Mouse (Mus musculus) stomach, embryonic 15.5 days (tissue): ENCODE data around the gene Il17c. TPM values are rescaled to one million over a fixed set of nuclear protein-coding genes. Genes with fewer than 3 reads are reported as not detected.
A peak's percentile ranks its signal among the peaks of the same experiment; 100 is the strongest.

ENCODE experiments used
- ATAC-seq: fragments of 200-750 bp; cut with Nextera tagmentation; 2 replicates; pipeline ENCODE4 v1.8.0; 2017; ENCODE audit warnings: low read depth, moderate number of reproducible peaks, moderate TSS enrichment; ENCODE audit not compliant: insufficient read depth, low FRiP score
- H3K27ac ChIP-seq: fragments of 300-500 bp; sonication (generic); 2 replicates; pipeline ENCODE4 v1.5.1; 2015; ENCODE audit warnings: mild to moderate bottlenecking, inconsistent platforms
- H3K27me3 ChIP-seq: fragments of 300-500 bp; sonication (generic); replicated peaks from 2 replicates; pipeline ENCODE4 v1.6.1; 2015; ENCODE audit warnings: inconsistent platforms
- H3K36me3 ChIP-seq: fragments of 300-500 bp; sonication (generic); 2 replicates; pipeline ENCODE4 v1.6.1; 2015; ENCODE audit warnings: inconsistent platforms
- H3K4me1 ChIP-seq: fragments of 300-500 bp; sonication (generic); 2 replicates; pipeline ENCODE4 v1.6.1; 2015; ENCODE audit warnings: inconsistent platforms
- H3K4me2 ChIP-seq: fragments of 300-500 bp; sonication (generic); 2 replicates; pipeline ENCODE4 v1.6.1; 2015; ENCODE audit warnings: mild to moderate bottlenecking, inconsistent platforms
- H3K4me3 ChIP-seq: fragments of 300-500 bp; sonication (generic); replicated peaks from 2 replicates; pipeline ENCODE4 v1.5.1; 2015; ENCODE audit warnings: inconsistent platforms
- H3K9ac ChIP-seq: fragments of 300-500 bp; sonication (generic); 2 replicates; pipeline ENCODE4 v1.6.1; 2015; ENCODE audit warnings: inconsistent platforms
- H3K9me3 ChIP-seq: fragments of 300-500 bp; sonication (generic); 2 replicates; pipeline ENCODE4 v1.6.1; 2016; ENCODE audit warnings: inconsistent platforms
- WGBS: fragments of 180-500 bp; shearing (Covaris S2); methylation state at CpG from one replicate; pipeline ENCODE4 v1.1.7; 2015; 5-methylcytosine and 5-hydroxymethylcytosine counted together
- polyA plus RNA-seq: library from polyadenylated mRNA; unstranded; fragments of >200 nt; fragmentation: Nextera tagmentation; extraction: Ambion mirVana; gene quantifications from 2 replicates; pipeline ENCODE4 v1.2.1, GENCODE M21; 2015

Il17c gene
- polyA plus RNA-seq: not detected in 2 replicates

- peak; percentile 47 for ATAC-seq
- H3K27me3 ChIP-seq: no peaks in the 10 kb centered on the region
- H3K9ac ChIP-seq: no peak within 1 kb of the TSS
- H3K36me3 ChIP-seq: 0 out of 2 replicates have a peak, but pooled peaks cover 3% of the 10 kb centered on the region
- 0 out of 2 replicates have a peak, but pooled peaks cover 4% of the 10 kb centered on the region for H3K4me1 ChIP-seq
- H3K9me3 ChIP-seq: no peaks in the 10 kb centered on the region
- no peak within 1 kb of the TSS for H3K4me3 ChIP-seq
- H3K27ac ChIP-seq: peak within 1 kb of the TSS; percentile 46; the same call in 1 of the 2 replicates
- 69% methylated on average over 14 of the region's 14 CpGs for WGBS
- no peak within 1 kb of the TSS for H3K4me2 ChIP-seq
These were observed at the start of gene Il17c for GRCm38 (mm10) chr8:122421376-122422070. TSS of gene Il17c (plus strand) at chr8:122422020.

DNA sequence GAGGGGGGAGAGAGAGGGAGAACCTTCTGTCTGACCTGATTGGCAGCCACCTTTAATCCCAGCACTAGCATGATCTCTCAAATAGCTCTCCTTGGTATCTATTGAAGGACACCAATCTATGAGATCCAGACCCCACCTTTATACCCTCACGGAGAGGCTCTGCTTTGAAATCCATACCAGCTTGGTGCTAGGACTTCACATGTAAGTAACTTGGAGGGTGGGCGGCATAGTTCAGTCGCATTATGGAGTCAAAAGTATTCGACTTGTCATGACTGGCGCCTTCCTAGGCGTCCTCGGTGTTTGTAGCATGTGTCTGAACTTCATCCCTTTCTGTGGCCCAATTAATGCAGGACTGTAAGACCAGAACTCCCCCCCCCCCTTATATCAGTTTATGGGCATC is 46.5 kb upstream of the Il17c start:
- no peaks in the 10 kb centered on the region for H3K27me3 ChIP-seq
- WGBS: 89% methylated on average over 7 of the region's 7 CpGs
- no peak overlapping the region for H3K9ac ChIP-seq
- no peak overlapping the region for H3K27ac ChIP-seq
- H3K4me3 ChIP-seq: no peak overlapping the region
- H3K4me1 ChIP-seq: peaks cover 5% of the 10 kb centered on the region; the same call in 1 of the 2 replicates
- H3K4me2 ChIP-seq: 0 out of 2 replicates have a peak overlapping the region, but pooled peaks have one; percentile 65
- no peaks in the 10 kb centered on the region for H3K36me3 ChIP-seq
- no peak for ATAC-seq
- H3K9me3 ChIP-seq: no peaks in the 10 kb centered on the region

GRCm38 (mm10) chr8:122375751-122376364 is 46.0 kb upstream of the Il17c start:
- ATAC-seq: no peak
- H3K4me2 ChIP-seq: peak overlapping the region; percentile 65

DNA sequence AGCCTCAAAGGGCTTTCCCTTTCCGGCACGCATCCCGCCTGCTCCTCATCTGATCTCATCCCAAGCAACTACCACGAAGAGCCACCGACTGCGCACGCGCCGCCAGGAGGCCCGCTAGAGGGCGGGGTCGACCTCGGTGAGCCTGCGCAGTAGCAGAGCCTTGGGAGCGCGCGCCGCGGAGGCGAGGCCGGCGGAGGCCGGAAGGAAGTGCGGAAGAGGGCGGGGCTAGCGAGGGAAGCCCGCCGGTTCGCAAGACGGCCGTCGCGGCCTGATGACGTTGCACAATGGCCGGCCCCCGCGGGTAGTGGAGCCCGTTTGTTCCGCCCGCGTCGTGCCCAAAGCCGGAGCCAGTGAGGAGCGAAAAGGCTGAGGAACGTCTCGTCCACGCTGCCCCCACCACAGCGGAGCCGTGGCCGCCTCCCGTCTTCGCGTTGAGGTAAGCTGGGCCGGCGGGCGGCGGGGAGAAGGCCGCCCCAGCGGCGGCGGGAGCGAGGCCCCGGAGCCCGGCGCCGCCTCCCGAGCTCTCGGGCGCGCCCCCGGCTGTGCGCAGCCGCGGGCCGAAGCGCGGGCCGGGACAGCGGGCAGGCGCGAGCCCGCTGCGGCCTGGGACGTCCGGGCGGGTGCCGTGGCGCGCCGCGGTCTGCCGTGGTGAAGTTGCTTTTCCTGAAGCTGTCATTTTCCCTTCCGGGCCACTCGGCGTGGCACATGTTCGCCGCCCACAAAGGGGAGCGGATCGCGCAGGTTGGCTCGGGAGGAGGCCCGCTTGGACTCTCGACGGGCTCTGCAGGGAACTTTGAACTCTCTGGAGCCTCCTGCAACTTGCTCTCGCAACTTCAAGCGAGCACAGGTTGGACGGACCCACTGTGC is 45.2 kb upstream of the Il17c start, which contains the start of gene Zc3h18:
TSS of gene Zc3h18 (plus strand) at position 245 of the 867 bp plus-strand sequence.
- WGBS: under 1% methylated on average over 106 of the region's 107 CpGs
- peak; percentile 97 for ATAC-seq
- H3K9me3 ChIP-seq: no peaks in the 10 kb centered on the region
- peaks cover 5% of the 10 kb centered on the region; the same call in 1 of the 2 replicates for H3K4me1 ChIP-seq
- peak within 1 kb of the TSS; percentile 84 for H3K4me3 ChIP-seq
- H3K4me2 ChIP-seq: peak within 1 kb of the TSS; percentile 81
- peak within 1 kb of the TSS; percentile 92 for H3K9ac ChIP-seq
- H3K27ac ChIP-seq: peak within 1 kb of the TSS; percentile 94
- no peaks in the 10 kb centered on the region for H3K36me3 ChIP-seq
- no peaks in the 10 kb centered on the region for H3K27me3 ChIP-seq

More at GRCm38 (mm10) chr8:122375751-122376364, 46.0 kb upstream of the Il17c start:
- Histone ChIP-seq H3K27ac (no peak overlapping the region), H3K9ac (no peak overlapping the region), H3K36me3 (no peaks in the 10 kb centered on the region), H3K4me3 (peak overlapping the region; percentile 84), H3K4me1 (peaks cover 5% of the 10 kb centered on the region; the same call in 1 of the 2 replicates), H3K9me3 (no peaks in the 10 kb centered on the region), H3K27me3 (no peaks in the 10 kb centered on the region)
- 23% methylated on average over 13 of the region's 13 CpGs for WGBS

DNA sequence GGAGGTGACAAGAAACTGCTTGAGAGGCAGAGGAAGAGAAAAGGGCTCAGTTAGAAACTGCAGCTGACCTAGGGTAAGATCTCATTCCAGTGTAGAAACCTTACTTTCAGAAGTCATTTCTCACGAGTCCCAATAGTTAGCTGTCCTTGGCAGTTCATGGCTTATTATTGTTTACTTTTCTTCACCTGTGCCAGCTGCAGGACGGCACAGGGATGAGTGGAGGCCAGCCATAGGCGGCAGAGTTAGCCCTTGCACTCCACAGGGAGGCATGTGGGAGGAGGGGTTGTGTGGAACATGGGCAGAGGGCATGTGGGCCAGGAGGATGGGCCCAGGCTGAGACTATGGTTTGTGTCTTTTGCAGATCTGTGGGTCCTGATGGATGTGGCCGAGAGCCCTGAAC is 38.8 kb upstream of the Il17c start:
- peaks cover 39% of the 10 kb centered on the region for H3K36me3 ChIP-seq
- WGBS: 66% methylated on average over 4 of the region's 4 CpGs
- no peak overlapping the region for H3K4me3 ChIP-seq
- no peak overlapping the region for H3K9ac ChIP-seq
- no peak overlapping the region for H3K27ac ChIP-seq
- no peaks in the 10 kb centered on the region for H3K4me1 ChIP-seq
- H3K9me3 ChIP-seq: no peaks in the 10 kb centered on the region
- H3K4me2 ChIP-seq: no peak overlapping the region
- no peaks in the 10 kb centered on the region for H3K27me3 ChIP-seq
- ATAC-seq: no peak

- Histone ChIP-seq H3K9me3 (no peaks in the 10 kb centered on the region), H3K27me3 (no peaks in the 10 kb centered on the region), H3K4me1 (no peaks in the 10 kb centered on the region), H3K4me2 (no peak overlapping the region), H3K4me3 (no peak overlapping the region), H3K9ac (no peak overlapping the region), H3K27ac (no peak overlapping the region), H3K36me3 (peaks cover 66% of the 10 kb centered on the region)
- ATAC-seq: no peak
- WGBS: 82% methylated on average over 3 of the region's 3 CpGs
These were observed 32.5 kb upstream of the Il17c start for GRCm38 (mm10) chr8:122389357-122389756.

DNA sequence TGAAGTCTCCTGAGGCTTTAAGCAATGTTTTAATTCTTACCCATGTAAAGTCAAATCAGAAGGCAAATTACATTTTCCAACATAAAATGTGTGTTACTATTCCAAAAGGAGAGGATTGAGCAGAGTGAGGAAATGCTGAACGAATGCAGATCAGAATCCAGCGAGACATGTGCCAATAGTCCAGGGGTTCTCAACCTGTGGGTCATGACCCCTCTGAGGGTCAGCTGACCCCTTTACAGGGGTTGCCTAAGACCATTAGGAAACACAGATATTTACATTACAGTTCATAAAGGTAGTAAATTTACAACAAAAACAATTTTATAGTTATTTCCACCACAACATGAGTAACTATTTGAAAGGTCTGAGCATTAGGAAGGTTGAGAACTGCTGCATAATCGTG is 31.1 kb upstream of the Il17c start:
- Histone ChIP-seq H3K4me1 (no peaks in the 10 kb centered on the region), H3K36me3 (peaks cover 58% of the 10 kb centered on the region), H3K27ac (no peak overlapping the region), H3K4me3 (no peak overlapping the region), H3K4me2 (no peak overlapping the region), H3K9me3 (no peaks in the 10 kb centered on the region), H3K9ac (no peak overlapping the region), H3K27me3 (no peaks in the 10 kb centered on the region)
- no peak for ATAC-seq
- WGBS: 79% methylated on average over 3 of the region's 3 CpGs

DNA sequence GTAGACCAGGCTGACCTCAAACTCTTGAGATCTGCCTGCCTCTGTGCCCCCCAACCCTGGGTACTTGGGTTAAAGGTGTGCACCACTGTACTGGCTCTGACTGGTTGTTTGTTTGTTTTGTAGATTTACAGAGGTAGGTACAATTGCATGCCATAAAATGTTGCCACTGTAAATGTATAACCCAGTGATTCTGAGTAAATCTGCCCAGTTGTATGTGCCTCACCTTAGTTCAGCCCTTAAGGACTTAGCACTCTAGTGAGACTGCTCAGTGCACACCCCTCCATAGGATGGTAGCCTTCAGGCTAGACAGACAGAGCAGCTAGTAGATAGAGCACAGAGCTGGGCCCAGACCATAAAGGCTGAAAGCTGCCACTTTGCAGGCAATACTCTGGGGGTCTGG is 28.1 kb upstream of the Il17c start:
- no peaks in the 10 kb centered on the region for H3K9me3 ChIP-seq
- no peak overlapping the region for H3K9ac ChIP-seq
- peaks cover 43% of the 10 kb centered on the region for H3K36me3 ChIP-seq
- no peaks in the 10 kb centered on the region for H3K27me3 ChIP-seq
- H3K4me2 ChIP-seq: no peak overlapping the region
- ATAC-seq: no peak
- no peak overlapping the region for H3K4me3 ChIP-seq
- H3K27ac ChIP-seq: no peak overlapping the region
- no peaks in the 10 kb centered on the region for H3K4me1 ChIP-seq

GRCm38 (mm10) chr8:122395291-122395690 is 26.5 kb upstream of the Il17c start:
- Histone ChIP-seq H3K27ac (no peak overlapping the region), H3K9ac (no peak overlapping the region), H3K4me1 (no peaks in the 10 kb centered on the region), H3K27me3 (no peaks in the 10 kb centered on the region), H3K4me3 (no peak overlapping the region), H3K36me3 (peaks cover 43% of the 10 kb centered on the region), H3K9me3 (no peaks in the 10 kb centered on the region), H3K4me2 (no peak overlapping the region)
- ATAC-seq: no peak
- WGBS: 86% methylated on average over 6 of the region's 6 CpGs

DNA sequence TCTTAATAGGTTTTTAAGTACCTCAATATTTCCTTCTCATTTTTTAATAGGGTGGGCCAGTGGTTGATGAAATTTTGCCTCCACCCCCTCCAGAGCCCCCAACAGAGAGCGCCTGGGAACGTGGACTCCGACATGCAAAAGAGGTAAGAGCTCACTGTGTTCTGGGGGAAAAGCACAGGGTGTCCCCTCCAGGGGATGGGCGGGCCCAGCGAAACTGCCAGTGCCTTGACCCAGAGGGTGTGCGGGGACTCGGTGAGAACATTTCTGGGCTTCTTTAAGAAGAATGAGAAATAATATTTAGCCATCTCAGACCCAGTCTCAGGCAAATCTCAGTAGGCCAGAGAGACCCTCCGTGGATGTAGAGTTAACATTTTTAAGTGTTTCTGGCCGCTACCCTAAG is 23.6 kb upstream of the Il17c start:
- Histone ChIP-seq H3K9ac (no peak overlapping the region), H3K27ac (no peak overlapping the region), H3K4me1 (no peaks in the 10 kb centered on the region), H3K9me3 (no peaks in the 10 kb centered on the region), H3K36me3 (peaks cover 51% of the 10 kb centered on the region), H3K4me2 (no peak overlapping the region), H3K4me3 (no peak overlapping the region), H3K27me3 (no peaks in the 10 kb centered on the region)
- no peak for ATAC-seq
- 94% methylated on average over 9 of the region's 9 CpGs for WGBS

- WGBS: 79% methylated on average over 9 of the region's 9 CpGs
These were observed 16.5 kb upstream of the Il17c start for GRCm38 (mm10) chr8:122405146-122405805.

More at GRCm38 (mm10) chr8:122405146-122405805, 16.5 kb upstream of the Il17c start:
- Histone ChIP-seq H3K27ac (no peak overlapping the region), H3K9me3 (no peaks in the 10 kb centered on the region), H3K36me3 (peaks cover 74% of the 10 kb centered on the region), H3K4me3 (no peak overlapping the region), H3K4me2 (no peak overlapping the region), H3K4me1 (no peaks in the 10 kb centered on the region), H3K9ac (no peak overlapping the region), H3K27me3 (no peaks in the 10 kb centered on the region)
- ATAC-seq: no peak
